Mouse (Mus musculus) subcutaneous adipose tissue, adult 2 months (tissue): ENCODE measurements around the gene Mup18. TPM values are rescaled to one million over a fixed set of nuclear protein-coding genes. Genes with fewer than 3 reads are reported as not detected.

Source experiments
- polyA plus RNA-seq: library from polyadenylated mRNA; depleted of rRNA; stranded (reverse); fragments of >200 nt; gene quantifications from 2 replicates; pipeline ENCODE4 v1.2.3, GENCODE M21; 2012; ENCODE audit warnings: low replicate concordance; rRNA removed

The Mup18 gene
- not detected in 2 replicates for polyA plus RNA-seq

DNA sequence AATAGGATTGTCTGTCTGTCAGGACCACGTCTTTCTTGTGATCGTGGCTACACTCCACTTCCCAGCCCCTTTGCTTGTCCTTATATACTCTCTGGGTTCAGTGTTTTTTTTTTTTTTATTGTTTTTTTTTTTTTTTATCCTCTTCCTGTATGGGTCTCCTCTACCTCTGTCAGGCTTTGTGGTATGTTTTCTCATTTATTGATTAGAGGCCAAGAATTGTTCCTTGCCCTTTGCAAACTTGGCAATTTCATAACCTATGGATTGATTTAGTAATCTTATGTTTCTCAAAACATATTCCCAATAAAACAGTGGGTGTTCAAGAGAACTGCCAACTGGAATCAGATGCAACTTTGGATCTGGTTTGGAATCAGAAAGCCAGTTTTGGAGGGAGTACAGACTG lies at the start of gene Mup18:
Mup18 (minus strand) TSS at position 101 of the 400 bp plus-strand sequence.

Other genes with a start within 250 kb of the Mup18 start
- not detected in 2 replicates for gene Mup15, start 234.4 kb downstream of the Mup18 start, polyA plus RNA-seq
- not detected in 2 replicates for gene Mup16, start 154.6 kb downstream of the Mup18 start, polyA plus RNA-seq
- gene Mup17, start 78.3 kb downstream of the Mup18 start, polyA plus RNA-seq = 0.30 TPM in 1 of 2 replicates, not detected in the other
- gene Mup19, start 108.1 kb upstream of the Mup18 start, polyA plus RNA-seq = not detected in 2 replicates
- gene Mup5, start 161.1 kb upstream of the Mup18 start, polyA plus RNA-seq = not detected in 2 replicates